Mouse (Mus musculus): ENCODE measurements around the gene Cox5a. TPM values are rescaled to one million over a fixed set of nuclear protein-coding genes. Genes with fewer than 3 reads are reported as not detected.

The Cox5a gene
- polyA plus RNA-seq, 1 experiment, result 397 TPM

DNA sequence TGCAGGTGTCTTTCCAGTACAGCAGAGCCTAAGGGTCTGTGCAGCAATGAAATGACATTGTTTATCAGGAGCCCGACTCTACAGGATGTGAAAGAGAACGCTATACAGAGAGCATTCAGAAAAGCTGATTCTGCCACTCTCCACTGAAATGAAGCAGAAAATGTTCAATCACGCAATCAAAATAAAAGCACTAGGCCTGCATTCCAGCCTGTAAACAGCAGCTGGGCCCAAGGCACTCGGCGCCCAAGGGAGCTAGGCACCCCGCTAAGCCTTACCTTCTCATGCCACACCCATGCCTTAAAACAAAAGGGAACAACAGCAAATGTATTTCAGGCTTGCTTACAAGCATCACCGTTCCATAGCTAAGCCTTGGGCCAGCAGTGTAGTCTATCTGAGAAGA is 22.5 kb upstream of the Cox5a start:
- 81% methylated on average over 7 of the region's 7 CpGs for WGBS
- no peak overlapping the region for H3K4me3 ChIP-seq (ENCODE audit: control insufficient read depth, insufficient read depth, low read length)
- H3K27me3 ChIP-seq (ENCODE audit: control insufficient read depth, insufficient read depth, low read length), result peaks cover 16% of the 10 kb centered on the region
- H3K4me1 ChIP-seq (replicated peaks; ENCODE audit: control insufficient read depth, insufficient read depth, low read length), result peaks cover 2% of the 10 kb centered on the region; the same call in 1 of the 2 replicates
- H3K36me3 ChIP-seq (ENCODE audit: control insufficient read depth, insufficient read depth, low read length), result no peaks in the 10 kb centered on the region
- no peak for TF ChIP-seq POLR2A (IDR thresholded peaks at IDR 0.05; ENCODE audit: control insufficient read depth, extremely low read depth, insufficient read depth, low read length, poor library complexity)
- TF ChIP-seq CTCF (IDR thresholded peaks at IDR 0.05; ENCODE audit: borderline replicate concordance, control insufficient read depth, extremely low read depth, insufficient read depth, low read length, poor library complexity), result no peak
- H3K27ac ChIP-seq (ENCODE audit: control insufficient read depth, insufficient read depth, low read length), result no peak overlapping the region
- no peak for DNase-seq

DNA sequence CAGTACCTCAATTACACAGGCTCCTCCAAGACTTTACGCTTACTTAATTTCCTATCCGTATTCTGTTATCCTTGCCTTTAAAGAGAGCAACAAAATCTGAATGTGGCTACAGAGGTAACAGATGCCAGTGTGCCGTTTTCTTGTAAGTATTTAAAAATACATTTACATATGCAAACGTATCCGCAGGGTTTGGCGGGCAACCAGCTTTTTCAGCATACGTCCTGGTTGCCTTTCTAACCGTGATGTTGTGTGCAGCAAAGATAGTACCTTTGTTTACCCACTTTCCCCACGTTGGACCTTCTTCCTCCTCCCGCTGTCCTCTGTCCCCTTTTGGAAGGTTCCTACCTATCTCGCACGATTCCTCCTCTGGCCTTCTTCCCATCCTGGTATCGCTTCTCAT is 19.6 kb upstream of the Cox5a start:
- H3K27ac ChIP-seq (ENCODE audit: control insufficient read depth, insufficient read depth, low read length), result no peak overlapping the region
- no peak for DNase-seq
- 17% methylated on average over 13 of the region's 13 CpGs for WGBS
- H3K4me1 ChIP-seq (replicated peaks; ENCODE audit: control insufficient read depth, insufficient read depth, low read length), result peaks cover 11% of the 10 kb centered on the region
- no peak overlapping the region for H3K4me3 ChIP-seq (ENCODE audit: control insufficient read depth, insufficient read depth, low read length)
- no peaks in the 10 kb centered on the region for H3K36me3 ChIP-seq (ENCODE audit: control insufficient read depth, insufficient read depth, low read length)
- TF ChIP-seq CTCF (IDR thresholded peaks at IDR 0.05; ENCODE audit: borderline replicate concordance, control insufficient read depth, extremely low read depth, insufficient read depth, low read length, poor library complexity), result no peak
- no peak for TF ChIP-seq POLR2A (IDR thresholded peaks at IDR 0.05; ENCODE audit: control insufficient read depth, extremely low read depth, insufficient read depth, low read length, poor library complexity)
- H3K27me3 ChIP-seq (ENCODE audit: control insufficient read depth, insufficient read depth, low read length), result peaks cover 35% of the 10 kb centered on the region

DNA sequence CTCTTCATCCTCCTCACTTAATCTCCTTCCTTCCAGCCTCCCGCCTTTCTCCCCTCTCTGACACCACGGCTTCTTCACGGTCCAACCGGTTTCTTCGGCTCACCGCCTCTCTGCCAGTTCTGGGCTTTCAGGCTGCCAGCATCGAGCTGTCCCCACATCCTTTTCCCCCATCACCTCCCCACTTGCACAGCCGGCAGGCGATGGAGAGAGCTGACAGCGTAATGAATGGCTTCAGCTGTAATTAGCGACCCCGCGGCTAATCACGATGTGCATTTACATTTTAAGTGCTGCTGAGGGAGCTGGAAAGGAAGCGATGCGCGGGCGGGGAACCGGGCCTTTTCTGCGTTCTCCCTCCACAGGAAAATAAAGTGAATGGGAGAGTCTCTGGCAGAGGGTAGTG is 19.2 kb upstream of the Cox5a start:
- DNase-seq, result no peak
- H3K4me3 ChIP-seq (ENCODE audit: control insufficient read depth, insufficient read depth, low read length), result no peak overlapping the region

DNA sequence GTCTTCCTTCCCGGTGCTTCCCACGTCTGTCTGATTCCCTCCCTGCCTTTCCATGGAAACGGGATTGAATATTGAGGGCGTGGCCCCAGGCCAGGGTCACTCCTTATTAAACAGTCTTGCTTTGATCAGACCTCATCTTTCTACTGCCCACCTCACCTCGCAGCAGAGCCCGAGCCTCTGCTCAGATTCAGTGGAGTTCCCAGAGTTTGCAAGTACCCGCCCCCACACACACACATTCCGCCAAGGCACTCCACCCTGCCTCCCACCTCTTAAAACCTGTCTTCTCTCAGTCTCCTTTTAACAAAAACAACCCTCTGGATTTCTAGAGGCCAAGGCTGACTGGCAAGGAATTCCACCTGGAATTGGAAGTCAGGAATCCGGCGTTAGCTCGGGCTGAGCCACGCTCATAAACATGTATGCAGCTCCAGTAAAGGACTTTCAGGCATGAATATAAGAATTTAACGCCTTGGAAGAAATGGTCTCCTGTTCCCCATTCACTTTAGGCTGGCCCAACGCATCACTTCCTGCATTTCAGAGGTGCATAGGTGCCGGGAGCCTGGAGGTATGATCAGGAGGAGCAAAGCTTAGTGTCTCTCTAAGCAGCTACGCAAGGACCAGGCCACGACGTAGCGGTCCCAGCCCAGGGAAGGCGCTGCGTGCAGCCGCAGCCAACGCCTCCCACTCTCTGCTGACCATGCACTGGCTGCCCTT is 18.0 kb upstream of the Cox5a start:
- Histone ChIP-seq H3K36me3 (ENCODE audit: control insufficient read depth, insufficient read depth, low read length) (no peaks in the 10 kb centered on the region), H3K27ac (ENCODE audit: control insufficient read depth, insufficient read depth, low read length) (no peak overlapping the region), H3K4me3 (ENCODE audit: control insufficient read depth, insufficient read depth, low read length) (no peak overlapping the region), H3K4me1 (replicated peaks; ENCODE audit: control insufficient read depth, insufficient read depth, low read length) (peaks cover 11% of the 10 kb centered on the region), H3K27me3 (ENCODE audit: control insufficient read depth, insufficient read depth, low read length) (peaks cover 35% of the 10 kb centered on the region)
- TF ChIP-seq CTCF (IDR thresholded peaks at IDR 0.05; ENCODE audit: borderline replicate concordance, control insufficient read depth, extremely low read depth, insufficient read depth, low read length, poor library complexity) (no peak), POLR2A (IDR thresholded peaks at IDR 0.05; ENCODE audit: control insufficient read depth, extremely low read depth, insufficient read depth, low read length, poor library complexity) (no peak)
- DNase-seq, result no peak
- 15% methylated on average over 23 of the region's 23 CpGs for WGBS

More for the DNA sequence above, 19.2 kb upstream of the Cox5a start:
- no peaks in the 10 kb centered on the region for H3K36me3 ChIP-seq (ENCODE audit: control insufficient read depth, insufficient read depth, low read length)
- WGBS, result 7% methylated on average over 20 of the region's 20 CpGs
- peaks cover 11% of the 10 kb centered on the region for H3K4me1 ChIP-seq (replicated peaks; ENCODE audit: control insufficient read depth, insufficient read depth, low read length)
- no peak for TF ChIP-seq POLR2A (IDR thresholded peaks at IDR 0.05; ENCODE audit: control insufficient read depth, extremely low read depth, insufficient read depth, low read length, poor library complexity)
- TF ChIP-seq CTCF (IDR thresholded peaks at IDR 0.05; ENCODE audit: borderline replicate concordance, control insufficient read depth, extremely low read depth, insufficient read depth, low read length, poor library complexity), result no peak
- peaks cover 35% of the 10 kb centered on the region for H3K27me3 ChIP-seq (ENCODE audit: control insufficient read depth, insufficient read depth, low read length)
- no peak overlapping the region for H3K27ac ChIP-seq (ENCODE audit: control insufficient read depth, insufficient read depth, low read length)

DNA sequence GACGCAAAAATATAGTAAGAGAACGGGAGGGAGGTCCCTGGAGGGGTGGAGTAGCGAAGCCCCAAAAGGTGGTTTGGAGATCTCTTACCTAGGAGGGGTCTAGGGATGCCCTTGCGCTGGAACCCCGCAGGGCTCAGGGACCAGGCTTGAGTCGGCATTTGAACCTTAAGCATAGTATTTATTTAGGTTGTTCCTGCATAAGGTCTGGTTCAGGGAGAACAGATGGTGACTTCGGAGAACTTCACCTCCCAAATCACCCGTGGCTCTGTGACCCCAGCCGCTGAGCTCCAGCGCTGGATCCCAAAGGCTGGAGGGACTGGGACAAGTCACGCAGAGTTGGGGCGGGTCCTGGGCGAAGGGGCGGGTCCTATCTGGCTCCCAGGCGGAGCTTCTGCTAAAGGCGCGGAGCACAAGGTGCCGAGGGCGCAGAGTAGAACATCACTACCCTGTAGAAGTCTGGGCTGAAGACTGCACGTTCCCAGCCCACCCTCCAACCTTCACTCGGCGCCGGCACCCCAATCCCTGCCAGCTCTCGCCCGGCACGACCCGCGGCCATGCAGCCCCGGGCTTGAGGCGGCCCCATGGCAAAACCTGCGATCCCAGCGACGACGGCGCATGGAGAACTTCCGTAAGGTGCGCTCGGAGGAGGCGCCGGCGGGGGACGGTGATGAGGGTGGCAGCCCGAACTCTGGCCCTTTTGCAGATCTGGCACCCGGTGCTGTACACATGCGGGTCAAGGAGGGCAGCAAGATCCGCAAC is 17.3 kb upstream of the Cox5a start, which contains the start of gene Rpp25:
Rpp25 (plus strand) TSS at position 405 of the 759 bp plus-strand sequence.
- H3K4me1 ChIP-seq (replicated peaks; ENCODE audit: control insufficient read depth, insufficient read depth, low read length), result peaks cover 11% of the 10 kb centered on the region
- H3K4me3 ChIP-seq (ENCODE audit: control insufficient read depth, insufficient read depth, low read length), result peak within 1 kb of the TSS; percentile 36
- H3K27ac ChIP-seq (ENCODE audit: control insufficient read depth, insufficient read depth, low read length), result no peak within 1 kb of the TSS
- peaks cover 35% of the 10 kb centered on the region for H3K27me3 ChIP-seq (ENCODE audit: control insufficient read depth, insufficient read depth, low read length)
- TF ChIP-seq CTCF (IDR thresholded peaks at IDR 0.05; ENCODE audit: borderline replicate concordance, control insufficient read depth, extremely low read depth, insufficient read depth, low read length, poor library complexity), result no peak
- no peak for TF ChIP-seq POLR2A (IDR thresholded peaks at IDR 0.05; ENCODE audit: control insufficient read depth, extremely low read depth, insufficient read depth, low read length, poor library complexity)
- DNase-seq, result no peak
- 2% methylated on average over 46 of the region's 46 CpGs for WGBS
- H3K36me3 ChIP-seq (ENCODE audit: control insufficient read depth, insufficient read depth, low read length), result no peaks in the 10 kb centered on the region

DNA sequence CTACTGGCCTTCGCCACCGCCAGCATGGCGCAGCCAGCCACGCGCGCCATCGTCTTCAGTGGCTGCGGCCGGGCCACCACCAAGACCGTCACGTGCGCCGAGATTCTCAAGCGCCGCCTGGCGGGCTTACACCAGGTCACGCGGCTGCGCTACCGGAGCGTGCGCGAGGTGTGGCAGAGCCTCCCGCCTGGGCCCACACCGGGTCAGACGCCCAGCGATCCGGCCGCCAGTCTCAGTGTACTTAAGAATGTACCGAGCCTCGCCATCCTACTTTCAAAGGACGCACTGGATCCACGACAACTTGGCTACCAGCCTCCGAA is 16.7 kb upstream of the Cox5a start:
- Histone ChIP-seq H3K27me3 (ENCODE audit: control insufficient read depth, insufficient read depth, low read length) (peaks cover 35% of the 10 kb centered on the region), H3K27ac (ENCODE audit: control insufficient read depth, insufficient read depth, low read length) (no peak overlapping the region), H3K36me3 (ENCODE audit: control insufficient read depth, insufficient read depth, low read length) (no peaks in the 10 kb centered on the region), H3K4me1 (replicated peaks; ENCODE audit: control insufficient read depth, insufficient read depth, low read length) (peaks cover 11% of the 10 kb centered on the region), H3K4me3 (ENCODE audit: control insufficient read depth, insufficient read depth, low read length) (peak overlapping the region; percentile 36)
- 0 out of 2 replicates have a peak, but pooled peaks have one; percentile 32 for TF ChIP-seq CTCF (IDR thresholded peaks at IDR 0.05; ENCODE audit: borderline replicate concordance, control insufficient read depth, extremely low read depth, insufficient read depth, low read length, poor library complexity)
- no peak for TF ChIP-seq POLR2A (IDR thresholded peaks at IDR 0.05; ENCODE audit: control insufficient read depth, extremely low read depth, insufficient read depth, low read length, poor library complexity)
- DNase-seq, result peak; percentile 63
- WGBS, result 2% methylated on average over 34 of the region's 34 CpGs
